Mouse (Mus musculus): ENCODE data around the gene Pmepa1. TPM values are rescaled to one million over a fixed set of nuclear protein-coding genes. Genes with fewer than 3 reads are reported as not detected.

The Pmepa1 gene
- polyA plus RNA-seq, 1 experiment: 40.4 TPM

GRCm38 (mm10) chr2:173256552-173256949, 19.8 kb downstream of the Pmepa1 start:
- DNase-seq (ENCODE audit: extremely low spot score in 1 of 2, low spot score in 1 of 2): no peak

GRCm38 (mm10) chr2:173255810-173256551, 20.4 kb downstream of the Pmepa1 start:
- no peak for DNase-seq (ENCODE audit: extremely low spot score in 1 of 2, low spot score in 1 of 2)

- no peak for DNase-seq (ENCODE audit: extremely low spot score in 1 of 2, low spot score in 1 of 2)
Observed at GRCm38 (mm10) chr2:173253761-173254662, 22.3 kb downstream of the Pmepa1 start.

GRCm38 (mm10) chr2:173251675-173252074, 24.7 kb downstream of the Pmepa1 start:
- DNase-seq (ENCODE audit: extremely low spot score in 1 of 2, low spot score in 1 of 2): peak; percentile 46 to 78

- DNase-seq (ENCODE audit: extremely low spot score in 1 of 2, low spot score in 1 of 2): no peak
Observed at GRCm38 (mm10) chr2:173251133-173251532, 25.2 kb downstream of the Pmepa1 start.

GRCm38 (mm10) chr2:173250411-173250810, 25.9 kb downstream of the Pmepa1 start:
- no peak for DNase-seq (ENCODE audit: extremely low spot score in 1 of 2, low spot score in 1 of 2)

- DNase-seq (ENCODE audit: extremely low spot score in 1 of 2, low spot score in 1 of 2): peak in 1 of 2 experiments; percentile 61
Observed at GRCm38 (mm10) chr2:173249965-173250364, 26.4 kb downstream of the Pmepa1 start.

- peak in 1 of 2 experiments; percentile 70 for DNase-seq (ENCODE audit: extremely low spot score in 1 of 2, low spot score in 1 of 2)
Observed at GRCm38 (mm10) chr2:173249386-173249785, 26.9 kb downstream of the Pmepa1 start.

GRCm38 (mm10) chr2:173248822-173249221, 27.5 kb downstream of the Pmepa1 start:
- DNase-seq (ENCODE audit: extremely low spot score in 1 of 2, low spot score in 1 of 2): no peak

- no peak for DNase-seq (ENCODE audit: extremely low spot score in 1 of 2, low spot score in 1 of 2)
Observed at GRCm38 (mm10) chr2:173247911-173248310, 28.4 kb downstream of the Pmepa1 start.

- DNase-seq (ENCODE audit: extremely low spot score in 1 of 2, low spot score in 1 of 2): no peak
Observed at GRCm38 (mm10) chr2:173247197-173247596, 29.1 kb downstream of the Pmepa1 start.

- DNase-seq (ENCODE audit: extremely low spot score in 1 of 2, low spot score in 1 of 2): no peak
Observed at GRCm38 (mm10) chr2:173246688-173247087, 29.6 kb downstream of the Pmepa1 start.

GRCm38 (mm10) chr2:173245258-173245657, 31.1 kb downstream of the Pmepa1 start:
- DNase-seq (ENCODE audit: extremely low spot score in 1 of 2, low spot score in 1 of 2): peak in 1 of 2 experiments; percentile 62

- no peak for DNase-seq (ENCODE audit: extremely low spot score in 1 of 2, low spot score in 1 of 2)
Observed at GRCm38 (mm10) chr2:173244108-173244507, 32.2 kb downstream of the Pmepa1 start.

- DNase-seq (ENCODE audit: extremely low spot score in 1 of 2, low spot score in 1 of 2): no peak
Observed at GRCm38 (mm10) chr2:173243616-173244015, 32.7 kb downstream of the Pmepa1 start.

GRCm38 (mm10) chr2:173242874-173243273, 33.5 kb downstream of the Pmepa1 start:
- no peak for DNase-seq (ENCODE audit: extremely low spot score in 1 of 2, low spot score in 1 of 2)

- DNase-seq (ENCODE audit: extremely low spot score in 1 of 2, low spot score in 1 of 2): no peak
Observed at GRCm38 (mm10) chr2:173240738-173241137, 35.6 kb downstream of the Pmepa1 start.

GRCm38 (mm10) chr2:173238522-173238921, 37.8 kb downstream of the Pmepa1 start:
- no peak for DNase-seq (ENCODE audit: extremely low spot score in 1 of 2, low spot score in 1 of 2)

- DNase-seq (ENCODE audit: extremely low spot score in 1 of 2, low spot score in 1 of 2): no peak
Observed at GRCm38 (mm10) chr2:173235435-173236332, 40.6 kb downstream of the Pmepa1 start.

GRCm38 (mm10) chr2:173232766-173233099, 43.6 kb downstream of the Pmepa1 start:
- no peak for DNase-seq (ENCODE audit: extremely low spot score in 1 of 2, low spot score in 1 of 2)
